Mouse (Mus musculus) forebrain, postnatal 0 days (tissue): ENCODE measurements at regions not wholly inside any gene's neighbourhood (a gene's known extent, or its start where the extent isn't known, plus 50 kb on each side); places are given as distances from the start of the nearest gene placed in this dataset.

Experiments used
- ATAC-seq: fragments of 200-750 bp; cut with Nextera tagmentation; 2 replicates; pipeline ENCODE4 v1.8.0; 2017; ENCODE audit warnings: mild to moderate bottlenecking, moderate library complexity
- DNase-seq: peaks from one replicate; pipeline ENCODE4 v3.0.0-alpha.2; 2015
- H3K27ac ChIP-seq: fragments of 300-500 bp; sonication (generic); 2 replicates; pipeline ENCODE4 v1.5.1; 2014; ENCODE audit warnings: low read depth, mild to moderate bottlenecking, antibody characterized with exemption, low read length, moderate library complexity, mixed read lengths
- H3K27me3 ChIP-seq: fragments of 300-500 bp; sonication (generic); 2 replicates; pipeline ENCODE4 v1.6.1; 2014; ENCODE audit warnings: mild to moderate bottlenecking, low read length, mixed read lengths; ENCODE audit not compliant: insufficient read depth
- H3K36me3 ChIP-seq: fragments of 300-500 bp; sonication (generic); 2 replicates; pipeline ENCODE4 v1.6.1; 2014; ENCODE audit warnings: mild to moderate bottlenecking, moderate library complexity; ENCODE audit not compliant: insufficient read depth
- H3K4me1 ChIP-seq: fragments of 300-500 bp; sonication (generic); 2 replicates; pipeline ENCODE4 v1.6.1; 2014; ENCODE audit warnings: antibody characterized with exemption; ENCODE audit not compliant: insufficient read depth
- H3K4me2 ChIP-seq: fragments of 300-500 bp; sonication (generic); 2 replicates; pipeline ENCODE4 v1.6.1; 2014; ENCODE audit warnings: low read depth, mild to moderate bottlenecking, moderate library complexity
- H3K4me3 ChIP-seq: fragments of 300-500 bp; sonication (generic); 2 replicates; pipeline ENCODE4 v1.5.1; 2014; ENCODE audit warnings: low read depth, low read length, mixed read lengths
- H3K9ac ChIP-seq: fragments of 300-500 bp; sonication (generic); 2 replicates; pipeline ENCODE4 v1.6.1; 2014; ENCODE audit warnings: mild to moderate bottlenecking
- H3K9me3 ChIP-seq: fragments of 300-500 bp; sonication (generic); 2 replicates; pipeline ENCODE4 v1.6.1; 2016; ENCODE audit warnings: low read length
- CTCF ChIP-seq: sonication (generic); IDR thresholded peaks from 2 replicates; pipeline ENCODE4 v1.5.1; 2016; ENCODE audit warnings: antibody characterized with exemption, control low read depth, low read depth
- WGBS: fragments of 180-500 bp; shearing (Covaris S2); extraction: QIAGEN DNeasy Blood & Tissue Kit; methylation state at CpG from one replicate; pipeline ENCODE4 v1.1.7; 2014; 5-methylcytosine and 5-hydroxymethylcytosine counted together

GRCm38 (mm10) chr4:95462476-95462875 is 94.8 kb upstream of the Fggy start:
- Histone ChIP-seq H3K4me1 (no peaks in the 10 kb centered on the region), H3K27me3 (no peaks in the 10 kb centered on the region), H3K27ac (no peak overlapping the region), H3K9ac (no peak overlapping the region), H3K4me3 (no peak overlapping the region), H3K9me3 (no peaks in the 10 kb centered on the region), H3K4me2 (no peak overlapping the region), H3K36me3 (no peaks in the 10 kb centered on the region)
- WGBS, result 58% methylated on average over 3 of the region's 3 CpGs
- TF ChIP-seq CTCF, result no peak
- no peak for ATAC-seq
- DNase-seq, result no peak

GRCm38 (mm10) chr4:95463082-95463825 is 94.1 kb upstream of the Fggy start:
- Histone ChIP-seq H3K27ac (no peak overlapping the region), H3K9ac (no peak overlapping the region), H3K4me1 (no peaks in the 10 kb centered on the region), H3K36me3 (no peaks in the 10 kb centered on the region), H3K27me3 (no peaks in the 10 kb centered on the region), H3K9me3 (no peaks in the 10 kb centered on the region), H3K4me2 (no peak overlapping the region), H3K4me3 (no peak overlapping the region)
- no peak for TF ChIP-seq CTCF
- 86% methylated on average over 8 of the region's 8 CpGs for WGBS
- DNase-seq (no peak), ATAC-seq (no peak)

DNA sequence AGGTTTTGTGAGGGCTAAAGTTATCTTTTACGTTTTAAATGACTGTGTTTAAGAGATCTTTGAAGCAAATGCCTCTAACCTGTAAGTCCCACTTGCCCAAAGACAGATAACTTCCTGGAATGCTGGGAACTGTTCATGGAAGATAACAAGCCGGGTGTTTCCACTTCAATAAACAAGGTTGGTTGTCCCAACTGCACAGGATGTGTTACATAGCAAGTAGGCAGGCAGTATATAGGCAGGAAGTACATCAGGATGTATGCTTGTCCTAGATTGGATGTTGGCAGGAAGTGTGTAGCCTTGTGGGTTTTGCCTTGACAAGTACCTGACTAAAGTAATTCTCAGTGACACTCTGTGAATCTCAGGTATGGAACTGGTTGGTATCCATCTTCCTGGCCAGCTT is 90.7 kb upstream of the Fggy start:
- Histone ChIP-seq H3K9me3 (no peaks in the 10 kb centered on the region), H3K27me3 (no peaks in the 10 kb centered on the region), H3K9ac (no peak overlapping the region), H3K27ac (no peak overlapping the region), H3K4me1 (no peaks in the 10 kb centered on the region), H3K4me3 (no peak overlapping the region), H3K36me3 (no peaks in the 10 kb centered on the region), H3K4me2 (no peak overlapping the region)
- ATAC-seq (no peak), DNase-seq (no peak)
- WGBS, result 77% methylated on average over 2 of the region's 2 CpGs
- TF ChIP-seq CTCF, result no peak

GRCm38 (mm10) chr4:95467526-95467925 is 89.8 kb upstream of the Fggy start:
- no peak for DNase-seq
- Histone ChIP-seq H3K4me2 (no peak overlapping the region), H3K4me1 (no peaks in the 10 kb centered on the region), H3K27ac (no peak overlapping the region), H3K9ac (no peak overlapping the region), H3K9me3 (no peaks in the 10 kb centered on the region), H3K27me3 (no peaks in the 10 kb centered on the region), H3K36me3 (no peaks in the 10 kb centered on the region), H3K4me3 (no peak overlapping the region)
- no peak for TF ChIP-seq CTCF
- WGBS, result 86% methylated on average over 2 of the region's 2 CpGs
- no peak for ATAC-seq

DNA sequence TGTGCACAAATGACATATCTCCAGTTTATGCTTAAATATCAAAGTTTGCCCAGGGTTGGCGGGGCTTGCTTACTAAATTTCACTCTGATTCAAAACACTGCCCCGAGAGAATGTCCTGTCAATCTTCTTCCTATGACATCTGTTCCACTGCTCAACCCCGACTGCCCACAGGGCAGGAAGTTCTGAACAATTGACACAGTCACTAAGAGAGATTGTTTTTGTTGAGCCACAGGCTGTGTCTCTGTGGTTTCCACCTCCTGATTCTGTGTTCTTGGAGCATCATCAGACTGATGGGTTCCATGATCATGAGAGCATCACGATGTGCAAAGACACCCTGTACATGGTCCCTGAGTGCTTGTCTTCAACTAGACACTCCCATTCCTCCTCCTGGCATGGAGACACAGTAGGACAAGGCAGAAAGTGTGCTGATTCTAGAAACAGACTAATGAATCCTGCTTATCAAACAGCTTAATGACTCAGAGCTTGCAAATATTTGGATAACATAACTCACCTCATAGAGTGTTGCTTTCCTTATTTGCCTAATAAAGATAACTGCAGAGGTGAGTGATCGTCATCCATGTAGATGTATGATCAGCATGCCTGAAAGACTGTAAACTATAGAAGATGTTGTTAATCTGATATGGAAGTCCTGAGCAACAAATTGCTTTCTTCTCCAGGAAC is 82.4 kb upstream of the Fggy start:
- H3K9me3 ChIP-seq, result no peaks in the 10 kb centered on the region
- ATAC-seq (no peak), DNase-seq (no peak)
- H3K9ac ChIP-seq, result no peak overlapping the region
- H3K27me3 ChIP-seq, result no peaks in the 10 kb centered on the region
- H3K4me1 ChIP-seq, result no peaks in the 10 kb centered on the region
- no peak for TF ChIP-seq CTCF
- H3K4me2 ChIP-seq, result no peak overlapping the region
- no peak overlapping the region for H3K4me3 ChIP-seq
- H3K27ac ChIP-seq, result no peak overlapping the region
- WGBS, result 86% methylated on average over 5 of the region's 5 CpGs
- no peaks in the 10 kb centered on the region for H3K36me3 ChIP-seq

DNA sequence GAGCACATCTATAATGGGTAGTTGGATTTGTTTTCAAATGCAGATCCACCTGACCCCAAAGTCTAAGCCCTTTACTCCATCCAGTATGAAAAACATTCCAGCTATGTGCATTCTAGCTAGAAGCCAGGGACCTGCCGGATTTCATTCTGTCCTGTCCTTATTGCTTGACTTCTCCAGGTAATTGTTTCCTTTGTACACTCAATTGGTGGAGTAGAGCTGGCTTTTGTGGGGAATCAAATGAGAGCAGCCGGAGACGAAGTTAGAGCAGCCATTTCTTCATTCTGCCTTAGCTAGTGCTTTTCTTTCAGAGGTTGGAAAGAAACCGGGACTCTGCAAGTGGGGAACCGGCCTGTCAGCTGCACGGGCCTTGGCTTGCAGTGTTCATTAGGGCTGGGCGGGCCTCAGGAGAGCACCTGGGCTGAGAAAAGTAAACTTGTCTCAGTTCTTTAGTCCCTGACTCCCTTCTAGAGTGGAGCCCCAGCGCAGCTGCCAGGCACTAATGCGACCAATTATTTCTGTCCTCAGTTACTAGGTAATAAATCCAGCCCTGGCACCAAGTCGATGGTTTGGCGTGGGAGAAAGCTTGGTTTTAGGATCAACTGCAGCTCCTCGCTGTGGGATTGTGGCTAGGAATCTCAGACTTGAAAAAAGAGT is 81.1 kb upstream of the Fggy start:
- Histone ChIP-seq H3K4me3 (no peak overlapping the region), H3K27ac (no peak overlapping the region), H3K9ac (no peak overlapping the region), H3K27me3 (no peaks in the 10 kb centered on the region), H3K4me2 (no peak overlapping the region), H3K9me3 (no peaks in the 10 kb centered on the region), H3K4me1 (no peaks in the 10 kb centered on the region), H3K36me3 (no peaks in the 10 kb centered on the region)
- ATAC-seq (0 out of 2 replicates have a peak, but pooled peaks have one; percentile 6), DNase-seq (peak; percentile 10)
- WGBS, result 52% methylated on average over 12 of the region's 12 CpGs
- no peak for TF ChIP-seq CTCF

- no peak overlapping the region for H3K9ac ChIP-seq
- H3K4me3 ChIP-seq, result no peak overlapping the region
- H3K4me2 ChIP-seq, result no peak overlapping the region
- TF ChIP-seq CTCF, result no peak
- H3K36me3 ChIP-seq, result no peaks in the 10 kb centered on the region
- 68% methylated on average over 6 of the region's 6 CpGs for WGBS
- no peaks in the 10 kb centered on the region for H3K9me3 ChIP-seq
- H3K27me3 ChIP-seq, result no peaks in the 10 kb centered on the region
- H3K27ac ChIP-seq, result no peak overlapping the region
- H3K4me1 ChIP-seq, result no peaks in the 10 kb centered on the region
- peak; percentile 4 for DNase-seq
- ATAC-seq, result peak; percentile 43; the same call in 1 of the 2 replicates
Observed at GRCm38 (mm10) chr4:95483571-95483970, 73.7 kb upstream of the Fggy start.
